Mouse (Mus musculus) embryonic facial prominence, embryonic 14.5 days (tissue): ENCODE results near the gene Rtraf. TPM values are rescaled to one million over a fixed set of nuclear protein-coding genes. Genes with fewer than 3 reads are reported as not detected.

Experiments
- ATAC-seq: fragments of 200-750 bp; cut with Nextera tagmentation; 2 replicates; pipeline ENCODE4 v1.8.0; 2017; ENCODE audit warnings: low read depth, moderate number of reproducible peaks, moderate TSS enrichment
- DNase-seq: peaks from one replicate; pipeline ENCODE4 v3.0.0-alpha.2; 2015; ENCODE audit warnings: low spot score
- H3K27ac ChIP-seq: fragments of 300-500 bp; sonication (generic); replicated peaks from 2 replicates; pipeline ENCODE4 v1.5.1; 2014; ENCODE audit warnings: low read depth, mild to moderate bottlenecking, low read length, moderate library complexity
- H3K27me3 ChIP-seq: fragments of 300-500 bp; sonication (generic); replicated peaks from 2 replicates; pipeline ENCODE4 v1.6.1; 2014; ENCODE audit warnings: low read length; ENCODE audit not compliant: control insufficient read depth, insufficient read depth
- H3K36me3 ChIP-seq: fragments of 300-500 bp; sonication (generic); 2 replicates; pipeline ENCODE4 v1.6.1; 2014; ENCODE audit warnings: low read length, mixed read lengths; ENCODE audit not compliant: control insufficient read depth, insufficient read depth
- H3K4me1 ChIP-seq: fragments of 300-500 bp; sonication (generic); 2 replicates; pipeline ENCODE4 v1.6.1; 2014; ENCODE audit warnings: antibody characterized with exemption, low read length; ENCODE audit not compliant: control insufficient read depth, insufficient read depth
- H3K4me2 ChIP-seq: fragments of 300-500 bp; sonication (generic); 2 replicates; pipeline ENCODE4 v1.6.1; 2014; ENCODE audit warnings: low read depth, mild to moderate bottlenecking, low read length, moderate library complexity, mixed read lengths
- H3K4me3 ChIP-seq: fragments of 300-500 bp; sonication (generic); 2 replicates; pipeline ENCODE4 v1.5.1; 2014; ENCODE audit warnings: low read depth, mild to moderate bottlenecking, low read length
- H3K9ac ChIP-seq: fragments of 300-500 bp; sonication (generic); 2 replicates; pipeline ENCODE4 v1.6.1; 2014; ENCODE audit warnings: low read depth, mild to moderate bottlenecking, low read length, moderate library complexity, mixed read lengths
- H3K9me3 ChIP-seq: fragments of 300-500 bp; sonication (generic); 2 replicates; pipeline ENCODE4 v1.6.1; 2016; ENCODE audit warnings: low read length; ENCODE audit not compliant: control insufficient read depth
- WGBS: fragments of 180-500 bp; shearing (Covaris S2); extraction: QIAGEN DNeasy Blood & Tissue Kit; methylation state at CpG from one replicate; pipeline ENCODE4 v1.1.7; 2014; 5-methylcytosine and 5-hydroxymethylcytosine counted together
- polyA plus RNA-seq: library from polyadenylated mRNA; unstranded; fragments of >200 nt; fragmentation: Nextera tagmentation; extraction: Ambion mirVana; gene quantifications from 2 replicates; pipeline ENCODE4 v1.2.1, GENCODE M21; 2014

Gene Rtraf
- polyA plus RNA-seq, 1 experiment from 2014 or later, result 255 TPM

DNA sequence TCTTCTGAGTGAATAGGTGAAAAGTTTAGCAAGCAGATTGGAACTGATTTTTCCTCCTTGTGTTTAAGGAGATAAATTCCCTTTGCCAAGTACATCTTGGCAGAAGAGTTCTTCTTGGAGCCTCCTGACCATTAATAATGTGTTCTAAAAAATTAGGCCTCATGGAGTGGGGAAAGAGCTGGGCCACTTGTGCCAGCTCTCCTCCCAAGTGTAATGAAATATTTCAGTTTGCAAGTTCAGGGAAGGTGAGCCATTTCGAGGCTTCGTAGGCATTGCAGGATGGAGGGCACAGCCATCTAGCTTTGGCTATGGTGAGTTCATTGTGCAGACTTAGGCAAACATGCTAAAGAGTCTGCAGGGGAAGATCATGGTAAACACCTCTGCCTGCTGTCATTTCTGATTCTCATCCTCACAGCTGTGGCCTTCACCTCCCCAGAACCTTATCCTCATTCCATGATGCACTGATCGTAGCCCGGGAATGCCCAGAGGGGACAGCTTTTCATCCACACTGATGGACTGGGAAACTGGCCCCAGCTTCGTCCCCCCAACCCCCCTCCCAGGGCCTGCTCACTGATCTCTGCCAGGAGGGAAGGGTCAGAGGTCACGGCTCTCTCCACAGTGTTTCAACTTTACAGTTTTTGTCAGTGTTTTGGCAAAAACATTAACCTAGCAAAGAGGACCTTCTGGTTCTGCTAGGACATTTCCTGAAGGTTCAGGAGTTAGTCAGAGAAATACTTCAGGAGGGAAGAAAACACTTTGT, 54.0 kb downstream of the Rtraf start:
- 19% methylated on average over 6 of the region's 6 CpGs for WGBS

DNA sequence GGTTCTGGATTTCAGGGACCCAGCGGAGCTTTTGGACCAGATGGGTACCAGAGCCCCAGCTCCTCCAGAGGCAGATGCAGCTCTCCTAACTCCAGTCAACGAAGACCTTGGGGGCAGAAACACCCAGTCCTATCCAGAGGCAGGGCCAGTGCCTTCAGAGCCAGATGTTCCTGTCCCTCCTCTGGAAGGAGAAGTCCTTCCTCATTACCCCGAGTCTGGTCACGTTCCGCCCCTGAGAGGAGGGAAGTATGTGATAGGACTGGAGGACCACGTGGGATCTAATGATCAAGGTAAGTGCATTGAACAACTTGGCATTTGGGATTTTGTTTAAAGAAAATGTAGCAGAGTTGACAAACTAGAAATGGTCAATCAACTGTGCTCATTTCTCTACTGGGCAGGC, 55.0 kb downstream of the Rtraf start:
- H3K9ac ChIP-seq, result no peak overlapping the region
- H3K36me3 ChIP-seq, result peaks cover 19% of the 10 kb centered on the region; the same call in 1 of the 2 replicates
- no peak for DNase-seq
- no peak for ATAC-seq
- 90% methylated on average over 6 of the region's 6 CpGs for WGBS
- peaks cover 14% of the 10 kb centered on the region for H3K4me1 ChIP-seq
- H3K4me3 ChIP-seq, result no peak overlapping the region
- H3K4me2 ChIP-seq, result no peak overlapping the region
- H3K9me3 ChIP-seq, result no peaks in the 10 kb centered on the region
- no peak overlapping the region for H3K27ac ChIP-seq
- H3K27me3 ChIP-seq, result no peaks in the 10 kb centered on the region

More for the DNA sequence above, 54.0 kb downstream of the Rtraf start:
- ATAC-seq, result no peak
- no peak overlapping the region for H3K4me3 ChIP-seq
- H3K4me2 ChIP-seq, result no peak overlapping the region
- peak; percentile 32 for DNase-seq
- no peak overlapping the region for H3K9ac ChIP-seq
- H3K4me1 ChIP-seq, result peaks cover 15% of the 10 kb centered on the region
- H3K9me3 ChIP-seq, result no peaks in the 10 kb centered on the region
- peaks cover 19% of the 10 kb centered on the region; the same call in 1 of the 2 replicates for H3K36me3 ChIP-seq
- no peaks in the 10 kb centered on the region for H3K27me3 ChIP-seq
- H3K27ac ChIP-seq, result 0 out of 2 replicates have a peak overlapping the region, but pooled peaks have one; percentile 21

GRCm38 (mm10) chr14:19766380-19766649, 57.3 kb downstream of the Rtraf start:
- Histone ChIP-seq H3K36me3 (peaks cover 19% of the 10 kb centered on the region; the same call in 1 of the 2 replicates), H3K27ac (no peak overlapping the region), H3K9ac (no peak overlapping the region), H3K4me2 (no peak overlapping the region), H3K27me3 (no peaks in the 10 kb centered on the region), H3K4me3 (no peak overlapping the region), H3K4me1 (peaks cover 15% of the 10 kb centered on the region), H3K9me3 (no peaks in the 10 kb centered on the region)
- 39% methylated on average over 1 of the region's 1 CpGs for WGBS
- ATAC-seq (no peak), DNase-seq (no peak)

GRCm38 (mm10) chr14:19765539-19766379, 57.9 kb downstream of the Rtraf start:
- no peak for ATAC-seq
- Histone ChIP-seq H3K27me3 (no peaks in the 10 kb centered on the region), H3K27ac (no peak overlapping the region), H3K4me3 (no peak overlapping the region), H3K4me2 (no peak overlapping the region), H3K9ac (no peak overlapping the region), H3K36me3 (peaks cover 19% of the 10 kb centered on the region; the same call in 1 of the 2 replicates), H3K4me1 (peaks cover 16% of the 10 kb centered on the region), H3K9me3 (no peaks in the 10 kb centered on the region)
- no peak for DNase-seq
- WGBS, result 68% methylated on average over 9 of the region's 9 CpGs

DNA sequence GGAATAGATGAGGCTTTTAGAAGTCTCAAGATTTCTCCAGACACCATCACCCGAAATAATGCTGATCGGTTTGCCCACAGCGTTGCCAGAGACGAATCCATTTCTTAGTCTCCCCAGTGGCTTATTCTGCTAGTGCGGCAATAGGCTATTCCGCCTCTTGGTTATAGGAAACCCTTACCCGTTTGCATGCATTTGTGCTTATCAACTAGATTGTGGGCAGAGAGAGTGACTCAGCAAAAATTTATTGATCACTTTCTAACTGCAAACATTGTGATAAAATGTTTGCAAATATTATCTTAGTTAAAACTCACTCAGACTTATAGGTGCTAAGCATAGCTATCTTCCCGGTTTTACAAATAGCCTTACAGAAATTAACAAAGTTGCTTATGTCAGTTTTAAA, 59.3 kb downstream of the Rtraf start:
- ATAC-seq, result no peak
- peaks cover 19% of the 10 kb centered on the region; the same call in 1 of the 2 replicates for H3K36me3 ChIP-seq
- DNase-seq, result no peak
- H3K27ac ChIP-seq, result no peak overlapping the region
- H3K4me1 ChIP-seq, result peaks cover 12% of the 10 kb centered on the region
- WGBS, result 75% methylated on average over 8 of the region's 8 CpGs
- H3K4me3 ChIP-seq, result no peak overlapping the region
- H3K9me3 ChIP-seq, result no peaks in the 10 kb centered on the region
- H3K9ac ChIP-seq, result no peak overlapping the region
- no peaks in the 10 kb centered on the region for H3K27me3 ChIP-seq
- no peak overlapping the region for H3K4me2 ChIP-seq

GRCm38 (mm10) chr14:19763527-19763926, 60.1 kb downstream of the Rtraf start:
- Histone ChIP-seq H3K36me3 (peaks cover 14% of the 10 kb centered on the region; the same call in 1 of the 2 replicates), H3K27me3 (no peaks in the 10 kb centered on the region), H3K4me1 (peaks cover 12% of the 10 kb centered on the region), H3K4me3 (no peak overlapping the region), H3K9me3 (no peaks in the 10 kb centered on the region), H3K4me2 (no peak overlapping the region; the same call in 1 of the 2 replicates), H3K9ac (no peak overlapping the region), H3K27ac (peak overlapping the region; percentile 54; the same call in 1 of the 2 replicates)
- WGBS, result 31% methylated on average over 8 of the region's 8 CpGs
- ATAC-seq (no peak), DNase-seq (peak; percentile 32)

DNA sequence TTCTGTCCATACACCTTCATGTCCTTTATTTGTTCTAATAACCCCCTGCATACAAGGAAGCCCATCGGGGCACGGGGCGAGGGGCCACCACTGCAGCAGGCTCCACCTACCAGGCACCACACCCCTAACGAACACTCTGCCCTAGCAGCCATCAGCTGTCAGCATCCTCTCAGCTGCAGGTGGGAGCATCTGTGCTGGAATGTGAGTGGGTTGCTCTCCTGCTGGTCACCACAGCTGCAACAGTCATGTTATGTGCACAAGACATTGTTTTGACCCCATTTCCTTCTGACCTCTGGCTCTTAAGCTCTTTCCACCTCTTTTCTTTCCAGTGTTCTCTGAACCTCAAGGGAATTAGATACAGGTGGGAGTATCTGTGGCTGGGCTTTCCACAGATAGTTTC, 61.6 kb downstream of the Rtraf start:
- DNase-seq, result no peak
- no peak for ATAC-seq
- Histone ChIP-seq H3K4me3 (no peak overlapping the region), H3K27ac (no peak overlapping the region), H3K9ac (no peak overlapping the region), H3K4me2 (no peak overlapping the region), H3K9me3 (no peaks in the 10 kb centered on the region), H3K27me3 (no peaks in the 10 kb centered on the region), H3K4me1 (peaks cover 8% of the 10 kb centered on the region), H3K36me3 (peaks cover 14% of the 10 kb centered on the region; the same call in 1 of the 2 replicates)
- WGBS, result 55% methylated on average over 4 of the region's 4 CpGs
